Mouse (Mus musculus): ENCODE results near the gene Sec23ip. TPM values are rescaled to one million over a fixed set of nuclear protein-coding genes. Genes with fewer than 3 reads are reported as not detected.

Gene Sec23ip
- polyA plus RNA-seq, 1 experiment, result 88.4 TPM

DNA sequence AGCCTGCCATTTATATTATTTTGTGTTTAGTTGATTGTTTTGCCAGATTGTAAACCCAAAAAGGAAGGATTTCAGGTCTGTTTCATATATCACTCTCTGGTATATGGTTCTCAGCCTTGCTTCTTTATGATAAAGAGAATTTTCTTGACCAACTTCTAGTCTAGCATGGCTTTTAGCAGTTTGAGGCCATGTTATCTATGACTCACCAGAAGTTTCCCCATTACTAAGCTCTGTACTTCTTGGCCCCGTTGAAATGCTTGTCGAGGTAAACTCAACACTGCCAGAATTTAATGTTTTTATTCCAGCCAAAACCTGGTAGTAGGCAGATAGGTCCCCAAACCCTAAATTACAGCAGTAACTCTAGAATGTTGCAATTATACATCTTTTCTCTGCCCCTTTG lies 845 bp upstream of the Sec23ip start:
- no peaks in the 10 kb centered on the region for H3K27me3 ChIP-seq (ENCODE audit: control insufficient read depth, insufficient read depth, low read length)
- H3K27ac ChIP-seq (ENCODE audit: control insufficient read depth, insufficient read depth, low read depth, low read length), result no peak overlapping the region
- TF ChIP-seq CTCF (IDR thresholded peaks at IDR 0.05; ENCODE audit: control insufficient read depth, insufficient read depth, insufficient replicate concordance, low read depth, low read length) (no peak), POLR2A (IDR thresholded peaks at IDR 0.05; ENCODE audit: control insufficient read depth, low read depth, low read length) (no peak)
- no peak overlapping the region; the same call in 1 of the 2 replicates for H3K4me3 ChIP-seq (ENCODE audit: control insufficient read depth, low read depth, low read length)
- peaks cover 5% of the 10 kb centered on the region for H3K36me3 ChIP-seq (ENCODE audit: control insufficient read depth, insufficient read depth, low read length)
- H3K4me1 ChIP-seq (ENCODE audit: control insufficient read depth, insufficient read depth, low read length), result peaks cover 7% of the 10 kb centered on the region

DNA sequence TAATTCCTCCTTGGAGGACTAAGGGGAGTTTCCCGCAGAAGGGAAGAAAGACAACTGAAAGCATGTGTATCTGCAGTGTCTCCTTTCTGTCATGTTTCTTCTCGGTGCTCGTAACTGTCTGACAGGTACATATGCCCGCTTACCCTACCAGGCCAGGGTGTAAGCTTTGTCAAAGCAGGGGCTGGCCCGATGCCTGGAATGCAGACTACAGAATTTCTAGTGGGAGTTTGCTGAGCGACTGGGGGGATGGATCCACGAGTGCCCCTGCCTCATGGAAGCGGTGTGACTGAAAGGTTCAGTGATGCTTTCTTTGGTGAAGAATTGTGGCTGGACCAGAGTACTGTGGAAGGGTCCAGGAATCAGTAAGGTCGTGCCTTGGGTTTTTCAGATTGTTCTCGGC lies 1.4 kb downstream of the Sec23ip start:
- peaks cover 2% of the 10 kb centered on the region; the same call in 1 of the 2 replicates for H3K4me1 ChIP-seq (ENCODE audit: control insufficient read depth, insufficient read depth, low read length)
- H3K36me3 ChIP-seq (ENCODE audit: control insufficient read depth, insufficient read depth, low read length), result peaks cover 9% of the 10 kb centered on the region
- peak overlapping the region; percentile 98 for H3K4me3 ChIP-seq (ENCODE audit: control insufficient read depth, low read depth, low read length)
- H3K27me3 ChIP-seq (ENCODE audit: control insufficient read depth, insufficient read depth, low read length), result no peaks in the 10 kb centered on the region
- no peak for TF ChIP-seq POLR2A (IDR thresholded peaks at IDR 0.05; ENCODE audit: control insufficient read depth, low read depth, low read length)
- no peak for TF ChIP-seq CTCF (IDR thresholded peaks at IDR 0.05; ENCODE audit: control insufficient read depth, insufficient read depth, insufficient replicate concordance, low read depth, low read length)
- peak overlapping the region; percentile 9; the same call in 1 of the 2 replicates for H3K27ac ChIP-seq (ENCODE audit: control insufficient read depth, insufficient read depth, low read depth, low read length)

DNA sequence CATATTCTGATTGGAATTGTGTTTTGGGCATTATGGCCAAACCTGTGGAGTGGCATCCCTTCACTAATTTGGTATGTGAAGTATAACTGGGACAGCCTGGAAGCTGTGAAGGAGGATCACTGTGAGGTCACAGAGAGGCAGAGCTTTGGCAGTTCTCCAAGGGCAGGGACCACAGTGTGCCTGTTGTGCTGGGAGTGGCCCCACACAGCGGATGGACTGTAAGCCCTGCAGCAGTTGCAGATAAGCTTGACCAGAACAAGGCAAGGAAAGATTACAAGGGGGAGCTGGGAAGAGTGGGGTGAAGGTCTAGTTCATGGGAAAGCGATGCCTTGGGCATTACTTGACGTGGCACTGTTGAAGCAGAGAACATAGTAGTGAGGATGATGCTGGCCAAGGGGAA lies 4.0 kb downstream of the Sec23ip start:
- TF ChIP-seq POLR2A (IDR thresholded peaks at IDR 0.05; ENCODE audit: control insufficient read depth, low read depth, low read length) (peak; percentile 84; the same call in 1 of the 2 replicates), CTCF (IDR thresholded peaks at IDR 0.05; ENCODE audit: control insufficient read depth, insufficient read depth, insufficient replicate concordance, low read depth, low read length) (no peak)
- Histone ChIP-seq H3K4me3 (ENCODE audit: control insufficient read depth, low read depth, low read length) (peak overlapping the region; percentile 85), H3K27ac (ENCODE audit: control insufficient read depth, insufficient read depth, low read depth, low read length) (peak overlapping the region; percentile 89), H3K4me1 (ENCODE audit: control insufficient read depth, insufficient read depth, low read length) (peaks cover 2% of the 10 kb centered on the region; the same call in 1 of the 2 replicates), H3K36me3 (ENCODE audit: control insufficient read depth, insufficient read depth, low read length) (peaks cover 11% of the 10 kb centered on the region), H3K27me3 (ENCODE audit: control insufficient read depth, insufficient read depth, low read length) (no peaks in the 10 kb centered on the region)

DNA sequence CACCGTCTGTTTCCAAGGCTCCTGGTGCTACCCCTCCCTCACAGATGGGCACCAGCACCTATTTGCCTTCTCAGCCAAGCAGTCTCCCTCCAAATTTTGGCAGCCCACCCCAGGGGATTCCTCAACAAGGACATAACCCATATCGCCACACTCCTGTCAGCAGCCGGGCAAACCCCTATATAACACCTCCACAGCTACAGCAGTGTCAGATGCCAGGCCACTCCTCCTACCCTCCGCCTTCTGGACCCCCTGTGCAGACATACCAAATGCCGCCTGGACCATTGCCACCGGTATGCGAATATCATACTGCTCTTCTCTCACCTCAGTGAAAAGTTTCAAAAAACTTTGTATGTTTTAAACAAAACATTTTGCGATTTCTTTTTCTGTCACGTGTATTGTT lies 5.6 kb downstream of the Sec23ip start:
- Histone ChIP-seq H3K36me3 (ENCODE audit: control insufficient read depth, insufficient read depth, low read length) (peaks cover 11% of the 10 kb centered on the region), H3K27ac (ENCODE audit: control insufficient read depth, insufficient read depth, low read depth, low read length) (peak overlapping the region; percentile 46; the same call in 1 of the 2 replicates), H3K27me3 (ENCODE audit: control insufficient read depth, insufficient read depth, low read length) (no peaks in the 10 kb centered on the region), H3K4me1 (ENCODE audit: control insufficient read depth, insufficient read depth, low read length) (peaks cover 2% of the 10 kb centered on the region; the same call in 1 of the 2 replicates), H3K4me3 (ENCODE audit: control insufficient read depth, low read depth, low read length) (peak overlapping the region; percentile 85)
- TF ChIP-seq POLR2A (IDR thresholded peaks at IDR 0.05; ENCODE audit: control insufficient read depth, low read depth, low read length) (no peak), CTCF (IDR thresholded peaks at IDR 0.05; ENCODE audit: control insufficient read depth, insufficient read depth, insufficient replicate concordance, low read depth, low read length) (no peak)

DNA sequence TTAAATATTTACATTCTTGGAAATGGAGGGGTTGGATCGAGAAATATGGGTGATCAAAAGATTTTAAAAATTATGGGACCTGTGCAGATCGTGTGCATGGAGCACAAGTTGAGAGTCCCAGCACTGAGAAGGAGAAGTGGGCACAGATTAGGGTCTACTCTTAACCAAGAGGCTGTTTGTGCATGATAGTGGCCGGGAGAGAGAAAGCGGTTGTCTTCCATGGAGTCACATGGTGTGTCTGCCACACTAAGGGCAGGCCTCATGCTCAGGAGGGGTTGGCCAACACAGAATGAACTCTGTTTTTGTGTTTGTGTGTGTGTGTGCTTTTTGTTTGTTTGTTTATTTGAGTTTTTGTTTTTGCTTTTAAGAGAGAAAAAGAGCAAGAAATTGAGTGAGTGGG lies 7.3 kb downstream of the Sec23ip start:
- peaks cover 10% of the 10 kb centered on the region for H3K36me3 ChIP-seq (ENCODE audit: control insufficient read depth, insufficient read depth, low read length)
- H3K27ac ChIP-seq (ENCODE audit: control insufficient read depth, insufficient read depth, low read depth, low read length), result no peak overlapping the region
- no peak for TF ChIP-seq POLR2A (IDR thresholded peaks at IDR 0.05; ENCODE audit: control insufficient read depth, low read depth, low read length)
- TF ChIP-seq CTCF (IDR thresholded peaks at IDR 0.05; ENCODE audit: control insufficient read depth, insufficient read depth, insufficient replicate concordance, low read depth, low read length), result no peak
- no peaks in the 10 kb centered on the region; the same call in 1 of the 2 replicates for H3K4me1 ChIP-seq (ENCODE audit: control insufficient read depth, insufficient read depth, low read length)
- no peaks in the 10 kb centered on the region for H3K27me3 ChIP-seq (ENCODE audit: control insufficient read depth, insufficient read depth, low read length)
- H3K4me3 ChIP-seq (ENCODE audit: control insufficient read depth, low read depth, low read length), result peak overlapping the region; percentile 36

DNA sequence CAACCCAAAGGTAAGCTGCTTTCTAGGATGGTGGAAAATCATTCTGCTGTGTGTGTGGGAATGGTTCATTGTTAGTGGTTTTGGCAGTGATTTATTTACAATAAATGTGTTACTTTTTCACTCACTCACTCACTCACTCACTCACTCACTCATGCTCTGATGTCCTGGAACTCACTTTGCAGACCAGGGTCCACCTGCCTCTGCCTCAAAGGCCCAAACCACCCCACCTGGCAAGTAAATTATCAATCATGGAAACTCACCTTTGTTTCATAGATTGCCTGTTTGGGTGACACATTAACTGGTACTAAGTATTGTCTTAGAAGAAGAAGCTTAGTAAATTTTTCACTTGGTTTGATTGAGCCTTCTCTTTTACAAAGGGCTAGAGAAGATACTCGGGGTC lies 10.7 kb downstream of the Sec23ip start:
- Histone ChIP-seq H3K4me1 (ENCODE audit: control insufficient read depth, insufficient read depth, low read length) (no peaks in the 10 kb centered on the region), H3K36me3 (ENCODE audit: control insufficient read depth, insufficient read depth, low read length) (peaks cover 2% of the 10 kb centered on the region), H3K27ac (ENCODE audit: control insufficient read depth, insufficient read depth, low read depth, low read length) (no peak overlapping the region), H3K4me3 (ENCODE audit: control insufficient read depth, low read depth, low read length) (no peak overlapping the region), H3K27me3 (ENCODE audit: control insufficient read depth, insufficient read depth, low read length) (no peaks in the 10 kb centered on the region)
- no peak for TF ChIP-seq CTCF (IDR thresholded peaks at IDR 0.05; ENCODE audit: control insufficient read depth, insufficient read depth, insufficient replicate concordance, low read depth, low read length)
- TF ChIP-seq POLR2A (IDR thresholded peaks at IDR 0.05; ENCODE audit: control insufficient read depth, low read depth, low read length), result no peak

DNA sequence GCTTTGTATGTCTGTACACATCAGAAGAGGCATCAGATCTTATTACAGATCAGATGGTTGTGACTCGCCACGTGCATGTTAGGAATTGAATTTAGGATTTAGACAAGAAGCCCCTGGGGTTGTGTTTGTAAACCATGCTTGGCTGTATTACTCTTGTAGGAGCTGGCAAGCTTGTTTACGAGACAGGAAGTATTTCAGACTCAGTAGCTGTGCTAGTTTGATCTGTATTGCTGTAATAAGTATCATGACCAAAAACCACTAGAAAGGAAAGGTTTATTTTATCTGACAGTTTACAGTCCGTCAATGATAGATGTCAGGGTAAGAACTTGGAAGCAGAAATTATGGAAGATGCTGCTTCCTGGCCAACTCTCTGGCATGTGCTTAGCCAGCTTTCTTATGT lies 14.2 kb downstream of the Sec23ip start:
- TF ChIP-seq POLR2A (IDR thresholded peaks at IDR 0.05; ENCODE audit: control insufficient read depth, low read depth, low read length) (no peak), CTCF (IDR thresholded peaks at IDR 0.05; ENCODE audit: control insufficient read depth, insufficient read depth, insufficient replicate concordance, low read depth, low read length) (no peak)
- Histone ChIP-seq H3K36me3 (ENCODE audit: control insufficient read depth, insufficient read depth, low read length) (peaks cover 3% of the 10 kb centered on the region), H3K4me1 (ENCODE audit: control insufficient read depth, insufficient read depth, low read length) (no peaks in the 10 kb centered on the region), H3K27ac (ENCODE audit: control insufficient read depth, insufficient read depth, low read depth, low read length) (no peak overlapping the region), H3K27me3 (ENCODE audit: control insufficient read depth, insufficient read depth, low read length) (no peaks in the 10 kb centered on the region), H3K4me3 (ENCODE audit: control insufficient read depth, low read depth, low read length) (no peak overlapping the region)

DNA sequence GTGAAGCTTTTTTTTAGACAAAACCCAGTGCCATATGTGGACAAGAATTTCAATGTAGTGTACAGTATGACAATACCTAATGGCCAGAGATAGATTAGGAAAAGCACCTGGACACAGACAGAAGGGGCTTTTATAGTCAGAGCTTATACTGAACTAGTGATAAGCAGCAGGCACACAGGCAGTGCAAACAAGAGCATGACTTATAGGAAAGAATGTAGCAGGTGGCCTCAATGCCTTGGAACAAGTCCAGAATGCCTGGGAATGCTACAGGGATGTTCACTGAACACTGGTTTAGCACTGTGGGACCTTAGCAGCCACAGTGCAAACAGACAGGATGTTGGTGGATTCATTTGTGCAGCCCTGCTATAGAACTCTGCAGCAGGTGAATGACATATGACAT lies 22.0 kb downstream of the Sec23ip start:
- no peaks in the 10 kb centered on the region for H3K4me1 ChIP-seq (ENCODE audit: control insufficient read depth, insufficient read depth, low read length)
- no peak overlapping the region for H3K27ac ChIP-seq (ENCODE audit: control insufficient read depth, insufficient read depth, low read depth, low read length)
- peaks cover 8% of the 10 kb centered on the region for H3K36me3 ChIP-seq (ENCODE audit: control insufficient read depth, insufficient read depth, low read length)
- TF ChIP-seq CTCF (IDR thresholded peaks at IDR 0.05; ENCODE audit: control insufficient read depth, insufficient read depth, insufficient replicate concordance, low read depth, low read length) (no peak), POLR2A (IDR thresholded peaks at IDR 0.05; ENCODE audit: control insufficient read depth, low read depth, low read length) (no peak)
- H3K4me3 ChIP-seq (ENCODE audit: control insufficient read depth, low read depth, low read length), result no peak overlapping the region
- H3K27me3 ChIP-seq (ENCODE audit: control insufficient read depth, insufficient read depth, low read length), result no peaks in the 10 kb centered on the region

Measured in testis, adult 2 months (tissue).